Mouse (Mus musculus) c-Kit-negative CD71-positive TER-119-positive erythroid progenitor cells, embryonic 14.5 days (primary cell): ENCODE measurements around the gene Plppr5.

ENCODE experiments used
- DNase-seq: peaks from one replicate; pipeline ENCODE4 v3.0.0-alpha.2; 2013; ENCODE audit warnings: low read depth, low spot score

Gene Plppr5

DNA sequence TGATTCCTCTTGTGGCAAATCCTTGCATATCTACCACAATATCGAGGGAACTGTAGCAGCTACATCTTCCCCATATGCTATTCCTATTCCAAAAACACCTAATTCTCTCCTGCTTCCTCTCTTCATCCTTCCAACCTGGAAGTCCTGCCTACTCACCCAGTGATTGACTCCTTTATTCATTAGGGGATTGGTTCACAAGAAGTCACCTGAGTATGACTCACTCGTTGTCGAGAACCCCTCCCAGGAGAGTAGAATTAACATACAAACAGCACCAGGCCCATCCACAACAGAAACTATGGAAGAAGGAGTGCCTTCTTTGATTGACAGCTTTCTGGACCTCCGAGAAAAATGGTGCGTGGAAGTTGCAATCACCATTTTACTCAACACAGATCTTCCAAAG, 121.7 kb downstream of the Plppr5 start:
- no peak for DNase-seq

DNA sequence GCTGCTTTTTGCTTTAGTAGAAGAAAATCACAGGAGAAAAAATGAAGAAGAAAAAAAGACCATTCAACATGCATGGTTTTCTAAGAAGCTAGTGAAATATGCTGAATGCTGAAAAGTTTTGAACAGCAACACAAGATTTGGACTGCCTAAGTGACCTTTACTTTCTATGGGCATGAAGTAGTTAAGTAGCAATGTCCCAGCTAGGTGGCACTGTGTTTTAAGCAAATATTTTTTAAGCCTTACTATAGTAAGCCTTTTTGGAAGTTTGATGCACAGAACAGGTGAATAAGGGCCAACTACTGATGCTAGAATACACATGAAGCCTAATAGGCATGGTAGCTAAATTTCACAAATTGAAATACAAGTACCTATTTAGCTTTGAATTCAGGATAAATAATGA, 134.2 kb downstream of the Plppr5 start:
- DNase-seq: no peak

- DNase-seq: no peak
Observed at GRCm38 (mm10) chr3:117716534-117717280, 142.1 kb downstream of the Plppr5 start.

GRCm38 (mm10) chr3:117723390-117723789, 148.8 kb downstream of the Plppr5 start:
- no peak for DNase-seq

GRCm38 (mm10) chr3:117724521-117724920, 149.9 kb downstream of the Plppr5 start:
- no peak for DNase-seq

DNA sequence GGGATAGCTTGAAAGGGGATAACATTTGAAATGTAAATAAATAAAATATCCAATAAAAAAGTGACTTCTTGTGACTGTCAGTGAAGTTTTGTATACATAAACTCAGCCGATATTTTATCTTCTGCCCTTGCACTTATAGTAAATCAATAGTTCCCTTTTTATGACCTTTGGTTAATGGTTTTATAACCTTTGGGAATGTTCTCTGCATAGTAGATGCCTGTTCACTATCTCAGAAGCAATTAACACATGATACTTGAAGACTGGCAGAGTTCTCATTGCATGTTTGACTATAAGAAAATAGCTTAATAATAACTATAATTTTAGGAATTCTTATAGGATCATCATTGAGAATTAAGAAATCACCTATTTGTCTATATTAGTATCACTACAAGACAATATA, 150.9 kb downstream of the Plppr5 start:
- no peak for DNase-seq

- DNase-seq: no peak
Observed at GRCm38 (mm10) chr3:117728136-117728535, 153.5 kb downstream of the Plppr5 start.

DNA sequence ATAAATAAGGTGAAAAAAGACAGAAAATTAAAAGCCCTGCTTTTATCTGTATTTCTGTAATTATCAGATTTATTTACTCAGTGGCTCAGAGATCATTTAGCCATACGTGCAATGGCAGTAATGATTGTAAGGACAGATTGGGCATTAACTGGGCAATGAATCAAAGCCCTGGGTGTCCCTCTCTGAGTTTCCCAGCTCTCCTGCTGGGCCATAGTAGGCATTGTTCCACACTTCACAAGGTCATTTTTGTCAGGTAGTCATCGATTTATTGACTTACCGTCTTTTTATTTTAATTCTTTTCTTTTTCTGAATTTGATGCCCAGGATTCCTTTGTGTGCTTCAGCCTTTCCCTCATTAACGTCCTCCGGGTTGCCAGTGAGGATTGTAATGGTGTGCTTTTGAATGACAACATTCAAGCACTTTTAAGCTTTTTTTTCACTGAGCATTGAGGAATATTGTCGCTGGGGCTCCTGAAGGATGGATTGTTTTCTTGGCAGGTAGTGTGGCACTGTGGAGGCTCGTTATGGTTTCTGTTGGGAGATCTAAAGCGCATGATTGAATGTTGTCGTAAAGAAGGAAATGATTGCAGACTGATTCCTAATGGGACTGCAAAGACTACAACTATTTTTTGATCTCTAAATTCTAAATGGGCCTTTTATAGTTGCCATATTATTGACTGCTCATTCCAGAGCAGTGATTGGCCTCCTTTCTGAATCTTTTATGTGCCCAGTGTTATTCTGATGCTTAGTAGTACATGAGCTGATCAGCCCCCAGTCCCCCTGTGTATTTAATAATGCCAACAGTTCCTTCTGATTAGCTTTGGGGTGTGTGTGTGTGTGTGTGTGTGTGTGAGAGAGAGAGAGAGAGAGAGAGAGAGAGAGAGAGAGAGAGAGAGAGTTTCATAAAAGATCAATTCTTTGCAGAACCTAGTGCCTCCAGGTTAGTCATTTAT, 154.8 kb downstream of the Plppr5 start:
- DNase-seq: no peak

- no peak for DNase-seq
Observed at GRCm38 (mm10) chr3:117731545-117731944, 156.9 kb downstream of the Plppr5 start.

DNA sequence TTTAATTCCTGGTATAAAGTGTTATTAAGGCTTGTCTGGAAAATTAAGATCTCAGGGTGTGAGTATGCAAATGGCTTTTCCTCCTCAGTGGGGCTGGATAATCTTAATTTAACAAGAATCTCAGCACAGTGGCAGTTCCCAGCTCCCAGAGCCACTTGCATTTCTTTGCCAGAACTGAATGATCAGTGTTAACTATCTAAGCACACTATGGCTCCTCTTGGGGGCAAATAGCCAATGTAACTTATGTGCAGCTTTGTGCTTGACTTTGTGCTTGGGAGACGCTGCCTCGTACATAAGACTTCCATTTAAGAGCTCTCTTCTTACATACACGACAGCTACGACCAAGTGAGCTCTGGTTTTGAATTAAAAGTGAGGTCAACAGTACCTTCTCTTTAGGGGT, 158.0 kb downstream of the Plppr5 start:
- no peak for DNase-seq
